Mouse (Mus musculus) midbrain, embryonic 14.5 days (tissue): ENCODE measurements around the gene Vmn1r70. TPM values are rescaled to one million over a fixed set of nuclear protein-coding genes. Genes with fewer than 3 reads are reported as not detected.

ENCODE experiments used
- ATAC-seq: fragments of 200-750 bp; cut with Nextera tagmentation; 2 replicates; pipeline ENCODE4 v1.8.0; 2017; ENCODE audit warnings: moderate number of reproducible peaks, moderate library complexity; ENCODE audit not compliant: low FRiP score, low TSS enrichment
- DNase-seq: peaks from one replicate; pipeline ENCODE4 v3.0.0-alpha.2; 2015
- H3K27ac ChIP-seq: fragments of 300-500 bp; sonication (generic); replicated peaks from 2 replicates; pipeline ENCODE4 v1.5.1; 2014; ENCODE audit warnings: mild to moderate bottlenecking, low read depth, low read length, moderate library complexity
- H3K27me3 ChIP-seq: fragments of 300-500 bp; sonication (generic); 2 replicates; pipeline ENCODE4 v1.6.1; 2014; ENCODE audit warnings: low read length, control low read depth, mixed read lengths; ENCODE audit not compliant: control insufficient read depth, insufficient read depth
- H3K36me3 ChIP-seq: fragments of 300-500 bp; sonication (generic); 2 replicates; pipeline ENCODE4 v1.6.1; 2014; ENCODE audit warnings: low read length, control low read depth; ENCODE audit not compliant: control insufficient read depth, insufficient read depth
- H3K4me1 ChIP-seq: fragments of 300-500 bp; sonication (generic); 2 replicates; pipeline ENCODE4 v1.6.1; 2014; ENCODE audit warnings: mild to moderate bottlenecking, antibody characterized with exemption, low read length, control low read depth; ENCODE audit not compliant: control insufficient read depth, insufficient read depth
- H3K4me2 ChIP-seq: fragments of 300-500 bp; sonication (generic); 2 replicates; pipeline ENCODE4 v1.6.1; 2014; ENCODE audit warnings: mild to moderate bottlenecking, low read length, moderate library complexity
- H3K4me3 ChIP-seq: fragments of 300-500 bp; sonication (generic); replicated peaks from 2 replicates; pipeline ENCODE4 v1.5.1; 2014; ENCODE audit warnings: low read depth, low read length
- H3K9ac ChIP-seq: fragments of 300-500 bp; sonication (generic); replicated peaks from 2 replicates; pipeline ENCODE4 v1.6.1; 2014; ENCODE audit warnings: mild to moderate bottlenecking, low read length, moderate library complexity
- H3K9me3 ChIP-seq: fragments of 300-500 bp; sonication (generic); 2 replicates; pipeline ENCODE4 v1.6.1; 2016; ENCODE audit warnings: low read length, control low read depth, mixed read lengths; ENCODE audit not compliant: control insufficient read depth
- WGBS: fragments of 180-500 bp; shearing (Covaris S2); extraction: QIAGEN DNeasy Blood & Tissue Kit; methylation state at CpG from one replicate; pipeline ENCODE4 v1.1.7; 2014; 5-methylcytosine and 5-hydroxymethylcytosine counted together
- polyA plus RNA-seq: library from polyadenylated mRNA; unstranded; fragments of >200 nt; fragmentation: Nextera tagmentation; extraction: Ambion mirVana; gene quantifications from 2 replicates; pipeline ENCODE4 v1.2.1, GENCODE M21; 2014

Gene Vmn1r70
- polyA plus RNA-seq, result not detected in 2 replicates

- H3K27ac ChIP-seq, result no peak within 1 kb of the TSS
- ATAC-seq, result no peak
- 70% methylated on average over 1 of the region's 1 CpGs for WGBS
Measured at GRCm38 (mm10) chr7:10631232-10631631, at the start of gene Vmn1r70. Gene Vmn1r70, plus strand, starts transcription at chr7:10631532.

GRCm38 (mm10) chr7:10613559-10613958, 17.8 kb upstream of the Vmn1r70 start, which contains the start of gene Vmn1r69:
Gene Vmn1r69, minus strand, starts transcription at chr7:10613659.
- Histone ChIP-seq H3K27me3 (no peaks in the 10 kb centered on the region), H3K4me2 (no peak within 1 kb of the TSS), H3K9ac (no peak within 1 kb of the TSS), H3K27ac (no peak within 1 kb of the TSS), H3K4me1 (no peaks in the 10 kb centered on the region), H3K4me3 (no peak within 1 kb of the TSS), H3K36me3 (no peaks in the 10 kb centered on the region), H3K9me3 (no peaks in the 10 kb centered on the region; the same call in 1 of the 2 replicates)
- ATAC-seq, result no peak
- no peak for DNase-seq

More at GRCm38 (mm10) chr7:10631232-10631631, at the start of gene Vmn1r70:
- Histone ChIP-seq H3K4me3 (no peak within 1 kb of the TSS), H3K4me2 (no peak within 1 kb of the TSS), H3K4me1 (no peaks in the 10 kb centered on the region), H3K9me3 (peaks cover 25% of the 10 kb centered on the region), H3K9ac (no peak within 1 kb of the TSS), H3K27me3 (no peaks in the 10 kb centered on the region), H3K36me3 (no peaks in the 10 kb centered on the region)
- no peak for DNase-seq

Other genes with a start within 250 kb of the Vmn1r70 start
- gene Vmn1r67, start 188.2 kb upstream of the Vmn1r70 start, polyA plus RNA-seq, result not detected in 2 replicates
- 53.1 and 64.2 TPM in 2 replicates for gene Zik1, start 136.1 kb upstream of the Vmn1r70 start, polyA plus RNA-seq
- not detected in 2 replicates for gene Vmn1r68, start 73.0 kb upstream of the Vmn1r70 start, polyA plus RNA-seq
- not detected in 2 replicates for gene Vmn1r69, start 17.9 kb upstream of the Vmn1r70 start, polyA plus RNA-seq
- gene Nlrp4b, start 56.3 kb downstream of the Vmn1r70 start, polyA plus RNA-seq, result not detected in 2 replicates
- not detected in 2 replicates for gene Vmn1r71, start 122.8 kb downstream of the Vmn1r70 start, polyA plus RNA-seq